Mouse (Mus musculus) lung, adult 2 months (tissue): ENCODE data around the gene AI837181.

ENCODE experiments used
- CTCF ChIP-seq: fragments of 200-500 bp; IDR thresholded peaks from 2 replicates; pipeline ENCODE4 v1.5.1; 2011; ENCODE audit warnings: mild to moderate bottlenecking, low read length, control low read depth; ENCODE audit not compliant: insufficient read depth
- POLR2A ChIP-seq: fragments of 200-500 bp; IDR thresholded peaks from 2 replicates; pipeline ENCODE4 v1.6.1; 2011; ENCODE audit warnings: low read depth, mild to moderate bottlenecking, control low read depth, low read length, borderline replicate concordance; ENCODE audit errors: extremely low read depth

DNA sequence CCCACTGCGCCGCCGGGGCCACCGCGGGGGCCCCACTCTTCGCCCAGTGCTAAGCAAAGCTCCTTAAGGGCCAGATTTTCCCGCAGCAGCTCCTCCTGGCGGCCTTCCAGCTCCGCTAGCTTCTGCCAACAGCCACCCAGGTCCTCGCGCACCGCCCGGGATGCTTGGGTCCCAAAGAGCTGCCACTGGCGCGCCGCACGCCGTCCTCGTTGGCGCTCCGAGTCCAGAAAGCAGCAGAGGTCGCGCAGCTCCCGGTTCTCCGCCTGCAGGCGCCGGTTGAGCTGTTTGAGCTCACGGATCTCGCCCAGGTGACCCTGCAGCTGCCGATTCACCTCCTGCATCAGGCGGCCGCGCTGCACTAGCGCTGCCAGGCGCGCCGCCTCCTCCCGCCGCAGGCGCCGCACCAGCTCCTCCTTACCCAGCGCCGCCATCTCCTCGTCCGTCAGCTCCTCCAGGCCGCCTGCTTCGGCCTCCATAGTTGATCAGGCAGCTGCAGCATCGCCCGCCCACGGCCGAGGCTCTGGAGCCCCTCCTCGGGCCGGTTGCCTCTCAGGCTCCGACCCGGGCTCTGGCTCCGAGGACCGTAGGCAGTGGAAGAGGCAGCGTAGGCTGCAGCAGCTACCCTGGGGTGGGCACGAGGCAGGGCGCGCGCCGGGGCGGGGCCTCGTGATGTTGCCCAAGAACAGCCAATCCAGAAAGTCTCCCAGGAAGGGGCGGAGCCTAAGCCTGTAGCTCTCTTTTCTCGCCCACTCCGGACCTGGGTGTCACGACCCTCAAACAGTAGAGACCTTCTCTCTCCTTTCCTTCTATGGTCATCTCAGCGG lies 32.2 kb downstream of the AI837181 start:
- TF ChIP-seq CTCF = no peak
- peak; percentile 94; the same call in 1 of the 2 replicates for TF ChIP-seq POLR2A
